Mouse (Mus musculus) hindbrain, embryonic 14.5 days (tissue): ENCODE measurements at regions not wholly inside any gene's neighbourhood (a gene's known extent, or its start where the extent isn't known, plus 50 kb on each side); places are given as distances from the start of the nearest gene placed in this dataset.
A peak's percentile ranks its signal among the peaks of the same experiment; 100 is the strongest.

Experiments used
- ATAC-seq: fragments of 200-750 bp; cut with Nextera tagmentation; 2 replicates; pipeline ENCODE4 v1.8.0; 2017; ENCODE audit warnings: moderate number of reproducible peaks, mild to moderate bottlenecking, moderate TSS enrichment, moderate library complexity; ENCODE audit not compliant: low FRiP score
- DNase-seq: peaks from one replicate; pipeline ENCODE4 v3.0.0-alpha.2; 2015; ENCODE audit warnings: low spot score
- H3K27ac ChIP-seq: fragments of 300-500 bp; sonication (generic); 2 replicates; pipeline ENCODE4 v1.5.1; 2014; ENCODE audit warnings: mild to moderate bottlenecking, moderate library complexity
- H3K27me3 ChIP-seq: fragments of 300-500 bp; sonication (generic); 2 replicates; pipeline ENCODE4 v1.6.1; 2014; ENCODE audit warnings: mild to moderate bottlenecking, low read length, mixed read lengths; ENCODE audit not compliant: control insufficient read depth, insufficient read depth
- H3K36me3 ChIP-seq: fragments of 300-500 bp; sonication (generic); replicated peaks from 2 replicates; pipeline ENCODE4 v1.6.1; 2014; ENCODE audit not compliant: control insufficient read depth, insufficient read depth
- H3K4me1 ChIP-seq: fragments of 300-500 bp; sonication (generic); replicated peaks from 2 replicates; pipeline ENCODE4 v1.6.1; 2014; ENCODE audit warnings: antibody characterized with exemption, low read length, mixed read lengths; ENCODE audit not compliant: control insufficient read depth, insufficient read depth
- H3K4me2 ChIP-seq: fragments of 300-500 bp; sonication (generic); replicated peaks from 2 replicates; pipeline ENCODE4 v1.6.1; 2014; ENCODE audit warnings: mild to moderate bottlenecking, moderate library complexity
- H3K4me3 ChIP-seq: fragments of 300-500 bp; sonication (generic); replicated peaks from 2 replicates; pipeline ENCODE4 v1.5.1; 2014; ENCODE audit warnings: mild to moderate bottlenecking, low read length
- H3K9ac ChIP-seq: fragments of 300-500 bp; sonication (generic); 2 replicates; pipeline ENCODE4 v1.6.1; 2014
- H3K9me3 ChIP-seq: fragments of 300-500 bp; sonication (generic); 2 replicates; pipeline ENCODE4 v1.6.1; 2016; ENCODE audit warnings: low read length; ENCODE audit not compliant: control insufficient read depth
- WGBS: fragments of 180-500 bp; shearing (Covaris S2); extraction: QIAGEN DNeasy Blood & Tissue Kit; methylation state at CpG from one replicate; pipeline ENCODE4 v1.1.7; 2014; 5-methylcytosine and 5-hydroxymethylcytosine counted together

DNA sequence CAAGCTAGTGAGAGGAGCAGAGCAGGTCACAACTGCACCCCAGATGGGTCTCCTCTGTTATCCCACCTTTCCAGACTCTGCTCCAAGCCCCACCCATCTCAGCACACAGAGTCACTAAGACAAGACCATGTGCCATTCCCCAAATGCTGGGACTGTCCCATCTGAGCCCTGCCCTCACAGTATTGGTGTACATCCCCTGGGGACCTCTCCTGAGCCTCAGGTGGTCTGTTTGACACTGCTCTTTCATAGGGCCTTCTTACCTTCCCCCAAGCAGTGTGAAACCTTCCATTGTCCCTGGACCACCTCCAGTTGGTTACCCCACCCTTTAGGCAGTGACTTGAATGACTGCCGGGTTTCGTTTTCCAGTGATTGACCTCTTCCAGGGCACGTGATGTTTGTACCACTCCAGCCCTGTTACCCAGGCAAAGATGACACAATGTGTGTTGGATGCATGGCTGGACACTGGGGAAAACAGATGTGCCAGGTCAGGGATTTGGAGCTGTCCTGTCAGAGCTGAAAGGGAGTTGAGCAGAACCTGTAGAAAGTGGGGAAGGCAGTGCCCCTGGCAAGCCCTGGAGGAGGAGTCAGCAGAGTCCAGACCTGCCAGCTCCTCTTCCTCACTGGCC, 219.5 kb upstream of the Zmiz1 start:
- ATAC-seq (no peak), DNase-seq (no peak)
- 56% methylated on average over 3 of the region's 3 CpGs for WGBS
- no peak overlapping the region for H3K4me3 ChIP-seq
- no peak overlapping the region for H3K4me2 ChIP-seq
- H3K4me1 ChIP-seq = peaks cover 24% of the 10 kb centered on the region
- H3K9ac ChIP-seq = no peak overlapping the region
- no peak overlapping the region for H3K27ac ChIP-seq
- no peaks in the 10 kb centered on the region for H3K27me3 ChIP-seq
- H3K9me3 ChIP-seq = no peaks in the 10 kb centered on the region
- H3K36me3 ChIP-seq = no peaks in the 10 kb centered on the region

DNA sequence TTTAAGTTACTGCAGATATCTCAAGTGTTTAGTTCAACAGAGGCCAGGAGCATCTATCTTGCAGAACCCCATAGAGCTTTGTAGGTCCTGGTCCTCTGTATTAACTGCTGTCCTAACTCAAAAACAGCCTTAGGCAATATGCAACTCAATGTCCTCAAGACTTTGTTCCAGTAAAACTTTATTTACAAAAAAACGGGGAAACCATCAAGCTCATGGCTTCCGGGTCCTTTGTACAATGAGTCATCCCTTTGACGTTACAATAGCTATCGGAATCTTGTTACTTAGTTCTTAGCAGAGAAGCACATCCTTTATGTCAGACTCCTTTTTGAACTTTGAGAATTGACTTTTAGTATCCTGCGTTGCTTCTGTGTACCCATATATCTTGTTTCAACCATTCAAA, 216.2 kb upstream of the Zmiz1 start:
- no peaks in the 10 kb centered on the region for H3K9me3 ChIP-seq
- H3K36me3 ChIP-seq = no peaks in the 10 kb centered on the region
- peak overlapping the region; percentile 53; the same call in 1 of the 2 replicates for H3K27ac ChIP-seq
- H3K4me3 ChIP-seq = no peak overlapping the region
- ATAC-seq = no peak
- H3K4me1 ChIP-seq = peaks cover 13% of the 10 kb centered on the region; the same call in 1 of the 2 replicates
- no peaks in the 10 kb centered on the region for H3K27me3 ChIP-seq
- WGBS = 84% methylated on average over 5 of the region's 5 CpGs
- no peak overlapping the region for H3K9ac ChIP-seq
- no peak overlapping the region for H3K4me2 ChIP-seq
- no peak for DNase-seq

- peak overlapping the region; percentile 53; the same call in 1 of the 2 replicates for H3K27ac ChIP-seq
- ATAC-seq = 0 out of 2 replicates have a peak, but pooled peaks have one; percentile 46
- no peak overlapping the region for H3K9ac ChIP-seq
- DNase-seq = no peak
- no peaks in the 10 kb centered on the region for H3K9me3 ChIP-seq
- H3K36me3 ChIP-seq = no peaks in the 10 kb centered on the region
- WGBS = 6% methylated on average over 4 of the region's 4 CpGs
- no peak overlapping the region for H3K4me3 ChIP-seq
- H3K4me2 ChIP-seq = no peak overlapping the region
- peaks cover 13% of the 10 kb centered on the region; the same call in 1 of the 2 replicates for H3K4me1 ChIP-seq
- no peaks in the 10 kb centered on the region for H3K27me3 ChIP-seq
Observed at GRCm38 (mm10) chr14:25243289-25243688, 215.7 kb upstream of the Zmiz1 start.

- no peak overlapping the region for H3K9ac ChIP-seq
- no peak overlapping the region for H3K4me2 ChIP-seq
- no peaks in the 10 kb centered on the region for H3K9me3 ChIP-seq
- 43% methylated on average over 5 of the region's 5 CpGs for WGBS
- no peaks in the 10 kb centered on the region for H3K36me3 ChIP-seq
- DNase-seq (no peak), ATAC-seq (0 out of 2 replicates have a peak, but pooled peaks have one; percentile 48)
- H3K4me3 ChIP-seq = no peak overlapping the region
- H3K4me1 ChIP-seq = peaks cover 13% of the 10 kb centered on the region; the same call in 1 of the 2 replicates
- H3K27ac ChIP-seq = peak overlapping the region; percentile 53; the same call in 1 of the 2 replicates
- no peaks in the 10 kb centered on the region for H3K27me3 ChIP-seq
Observed at GRCm38 (mm10) chr14:25243698-25244097, 215.3 kb upstream of the Zmiz1 start.

DNA sequence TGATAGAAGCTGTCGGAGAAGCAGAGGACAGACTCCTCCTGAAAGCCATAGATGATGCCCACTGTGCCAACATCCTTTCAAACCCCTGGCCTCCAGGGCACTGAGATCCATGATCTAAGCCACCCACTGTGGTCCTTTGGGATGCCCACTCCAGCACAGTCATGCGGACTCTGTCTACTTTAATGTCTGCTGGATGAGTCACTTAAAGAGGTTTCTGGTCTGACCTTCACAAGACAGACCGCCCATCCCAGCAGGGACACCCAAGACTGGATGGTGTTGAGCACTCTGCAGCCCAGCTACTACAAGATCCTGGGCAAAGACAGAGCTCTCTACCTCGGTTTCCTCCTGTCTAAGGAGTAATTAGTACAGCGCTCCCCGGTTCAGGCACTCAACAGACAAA, 214.1 kb upstream of the Zmiz1 start:
- no peak overlapping the region for H3K4me3 ChIP-seq
- WGBS = 86% methylated on average over 6 of the region's 6 CpGs
- DNase-seq (no peak), ATAC-seq (no peak)
- H3K36me3 ChIP-seq = no peaks in the 10 kb centered on the region
- no peaks in the 10 kb centered on the region for H3K27me3 ChIP-seq
- H3K9me3 ChIP-seq = no peaks in the 10 kb centered on the region
- peaks cover 13% of the 10 kb centered on the region; the same call in 1 of the 2 replicates for H3K4me1 ChIP-seq
- H3K9ac ChIP-seq = no peak overlapping the region
- H3K27ac ChIP-seq = no peak overlapping the region
- H3K4me2 ChIP-seq = no peak overlapping the region

DNA sequence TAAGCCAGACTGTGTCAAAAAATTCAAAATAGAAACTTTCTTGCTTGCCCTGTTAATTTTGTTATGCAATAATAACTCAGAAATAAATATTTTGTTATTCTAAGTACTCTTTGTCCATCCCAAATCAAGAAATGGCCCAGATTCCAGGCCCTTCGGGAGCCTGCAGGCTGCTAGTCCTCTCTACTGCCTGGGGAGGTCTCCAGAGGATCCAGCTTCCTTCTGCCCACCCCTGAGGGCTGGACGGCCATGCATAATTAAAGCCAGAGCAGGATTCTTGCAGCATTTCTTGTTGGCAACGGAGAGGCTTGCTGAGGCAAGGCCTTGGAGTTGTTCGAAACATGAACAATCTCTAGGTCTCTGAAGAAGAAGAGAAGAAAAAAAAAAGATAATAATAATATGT, 213.3 kb upstream of the Zmiz1 start:
- ATAC-seq = no peak
- H3K4me3 ChIP-seq = no peak overlapping the region
- 64% methylated on average over 4 of the region's 4 CpGs for WGBS
- DNase-seq = no peak
- no peak overlapping the region for H3K27ac ChIP-seq
- H3K9ac ChIP-seq = no peak overlapping the region
- no peaks in the 10 kb centered on the region for H3K9me3 ChIP-seq
- H3K27me3 ChIP-seq = no peaks in the 10 kb centered on the region
- H3K36me3 ChIP-seq = no peaks in the 10 kb centered on the region
- no peak overlapping the region for H3K4me2 ChIP-seq
- peaks cover 13% of the 10 kb centered on the region; the same call in 1 of the 2 replicates for H3K4me1 ChIP-seq

DNA sequence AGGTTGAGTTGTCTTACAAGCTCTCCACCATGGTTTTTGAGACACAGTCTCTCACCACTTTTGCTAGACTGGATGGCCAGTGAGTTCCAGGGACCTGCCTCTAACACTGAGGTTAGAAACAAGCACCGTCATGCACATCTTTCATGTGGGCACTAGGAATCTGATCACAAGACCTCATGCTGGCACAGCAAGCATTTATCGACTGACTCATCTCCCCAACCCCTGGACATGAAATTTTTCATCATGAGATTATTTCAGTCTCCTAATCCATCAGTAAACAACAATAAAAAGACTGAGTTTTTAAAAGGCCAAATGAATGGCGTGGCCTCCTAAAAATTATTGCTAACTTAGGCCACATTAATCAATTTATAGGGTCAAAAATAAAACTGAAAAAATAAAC, 210.0 kb upstream of the Zmiz1 start:
- Histone ChIP-seq H3K4me3 (no peak overlapping the region), H3K36me3 (no peaks in the 10 kb centered on the region), H3K4me2 (no peak overlapping the region), H3K27me3 (no peaks in the 10 kb centered on the region), H3K9me3 (no peaks in the 10 kb centered on the region), H3K4me1 (0 out of 2 replicates have a peak, but pooled peaks cover 3% of the 10 kb centered on the region), H3K27ac (no peak overlapping the region), H3K9ac (no peak overlapping the region)
- no peak for ATAC-seq
- DNase-seq = no peak
- 87% methylated on average over 3 of the region's 3 CpGs for WGBS

- no peaks in the 10 kb centered on the region for H3K4me1 ChIP-seq
- no peak for ATAC-seq
- H3K4me3 ChIP-seq = no peak overlapping the region
- no peaks in the 10 kb centered on the region for H3K27me3 ChIP-seq
- H3K36me3 ChIP-seq = no peaks in the 10 kb centered on the region
- no peaks in the 10 kb centered on the region for H3K9me3 ChIP-seq
- H3K27ac ChIP-seq = peak overlapping the region; percentile 70
- DNase-seq = no peak
- no peak overlapping the region for H3K4me2 ChIP-seq
- H3K9ac ChIP-seq = no peak overlapping the region
- 73% methylated on average over 15 of the region's 15 CpGs for WGBS
Observed at GRCm38 (mm10) chr14:25253016-25253850, 205.8 kb upstream of the Zmiz1 start.

- 78% methylated on average over 1 of the region's 1 CpGs for WGBS
- no peak overlapping the region for H3K4me3 ChIP-seq
- H3K4me1 ChIP-seq = peaks cover 11% of the 10 kb centered on the region
- H3K9ac ChIP-seq = no peak overlapping the region
- no peaks in the 10 kb centered on the region for H3K36me3 ChIP-seq
- ATAC-seq = no peak
- DNase-seq = no peak
- H3K27ac ChIP-seq = no peak overlapping the region
- H3K27me3 ChIP-seq = no peaks in the 10 kb centered on the region
- H3K4me2 ChIP-seq = no peak overlapping the region
- H3K9me3 ChIP-seq = no peaks in the 10 kb centered on the region
Observed at GRCm38 (mm10) chr14:25263121-25263520, 195.9 kb upstream of the Zmiz1 start.
